Mouse (Mus musculus): ENCODE measurements around the gene Pan3. TPM values are rescaled to one million over a fixed set of nuclear protein-coding genes. Genes with fewer than 3 reads are reported as not detected.
A peak's percentile ranks its signal among the peaks of the same experiment; 100 is the strongest.

Pan3 gene
- polyA plus RNA-seq, 1 experiment from 2014 or later, result 36.4 TPM

GRCm38 (mm10) chr5:147441979-147442378 is 12.0 kb downstream of the Pan3 start:
- WGBS, result 91% methylated on average over 1 of the region's 1 CpGs
- no peaks in the 10 kb centered on the region for H3K27me3 ChIP-seq (replicated peaks; ENCODE audit: control insufficient read depth, insufficient read depth, low read length)
- H3K4me2 ChIP-seq (ENCODE audit: low read length), result no peak overlapping the region
- H3K9me3 ChIP-seq (ENCODE audit: control insufficient read depth, low read length), result no peaks in the 10 kb centered on the region
- H3K36me3 ChIP-seq (ENCODE audit: control insufficient read depth, insufficient read depth, low read length), result no peaks in the 10 kb centered on the region
- H3K9ac ChIP-seq (ENCODE audit: low read depth, low read length), result no peak overlapping the region
- H3K4me1 ChIP-seq (ENCODE audit: control insufficient read depth, insufficient read depth, low read depth, low read length), result peaks cover 7% of the 10 kb centered on the region
- ATAC-seq, result no peak
- no peak overlapping the region for H3K4me3 ChIP-seq (ENCODE audit: low read length)
- H3K27ac ChIP-seq (ENCODE audit: low read depth, low read length), result no peak overlapping the region

- 77% methylated on average over 4 of the region's 4 CpGs for WGBS
- H3K36me3 ChIP-seq (ENCODE audit: control insufficient read depth, insufficient read depth, low read length), result no peaks in the 10 kb centered on the region
Measured at GRCm38 (mm10) chr5:147442741-147443140, 12.8 kb downstream of the Pan3 start.

GRCm38 (mm10) chr5:147444298-147444697 is 14.3 kb downstream of the Pan3 start:
- no peak overlapping the region for H3K27ac ChIP-seq (ENCODE audit: low read depth, low read length)
- H3K4me1 ChIP-seq (ENCODE audit: control insufficient read depth, insufficient read depth, low read depth, low read length), result peaks cover 4% of the 10 kb centered on the region
- H3K4me2 ChIP-seq (ENCODE audit: low read length), result no peak overlapping the region
- H3K9me3 ChIP-seq (ENCODE audit: control insufficient read depth, low read length), result no peaks in the 10 kb centered on the region
- 94% methylated on average over 6 of the region's 6 CpGs for WGBS
- H3K9ac ChIP-seq (ENCODE audit: low read depth, low read length), result no peak overlapping the region
- no peak overlapping the region for H3K4me3 ChIP-seq (ENCODE audit: low read length)
- no peaks in the 10 kb centered on the region for H3K27me3 ChIP-seq (replicated peaks; ENCODE audit: control insufficient read depth, insufficient read depth, low read length)
- no peaks in the 10 kb centered on the region for H3K36me3 ChIP-seq (ENCODE audit: control insufficient read depth, insufficient read depth, low read length)
- no peak for ATAC-seq

More at GRCm38 (mm10) chr5:147442741-147443140, 12.8 kb downstream of the Pan3 start:
- Histone ChIP-seq H3K4me2 (ENCODE audit: low read length) (no peak overlapping the region), H3K27me3 (replicated peaks; ENCODE audit: control insufficient read depth, insufficient read depth, low read length) (no peaks in the 10 kb centered on the region), H3K4me3 (ENCODE audit: low read length) (no peak overlapping the region), H3K27ac (ENCODE audit: low read depth, low read length) (no peak overlapping the region), H3K9ac (ENCODE audit: low read depth, low read length) (no peak overlapping the region), H3K4me1 (ENCODE audit: control insufficient read depth, insufficient read depth, low read depth, low read length) (peaks cover 3% of the 10 kb centered on the region; the same call in 1 of the 2 replicates), H3K9me3 (ENCODE audit: control insufficient read depth, low read length) (no peaks in the 10 kb centered on the region)
- no peak for ATAC-seq

GRCm38 (mm10) chr5:147444757-147445156 is 14.8 kb downstream of the Pan3 start:
- Histone ChIP-seq H3K4me3 (ENCODE audit: low read length) (no peak overlapping the region), H3K4me1 (ENCODE audit: control insufficient read depth, insufficient read depth, low read depth, low read length) (peaks cover 4% of the 10 kb centered on the region), H3K9ac (ENCODE audit: low read depth, low read length) (no peak overlapping the region), H3K36me3 (ENCODE audit: control insufficient read depth, insufficient read depth, low read length) (no peaks in the 10 kb centered on the region), H3K27me3 (replicated peaks; ENCODE audit: control insufficient read depth, insufficient read depth, low read length) (no peaks in the 10 kb centered on the region), H3K27ac (ENCODE audit: low read depth, low read length) (no peak overlapping the region), H3K9me3 (ENCODE audit: control insufficient read depth, low read length) (no peaks in the 10 kb centered on the region), H3K4me2 (ENCODE audit: low read length) (no peak overlapping the region)
- no peak for ATAC-seq
- WGBS, result 90% methylated on average over 2 of the region's 2 CpGs

DNA sequence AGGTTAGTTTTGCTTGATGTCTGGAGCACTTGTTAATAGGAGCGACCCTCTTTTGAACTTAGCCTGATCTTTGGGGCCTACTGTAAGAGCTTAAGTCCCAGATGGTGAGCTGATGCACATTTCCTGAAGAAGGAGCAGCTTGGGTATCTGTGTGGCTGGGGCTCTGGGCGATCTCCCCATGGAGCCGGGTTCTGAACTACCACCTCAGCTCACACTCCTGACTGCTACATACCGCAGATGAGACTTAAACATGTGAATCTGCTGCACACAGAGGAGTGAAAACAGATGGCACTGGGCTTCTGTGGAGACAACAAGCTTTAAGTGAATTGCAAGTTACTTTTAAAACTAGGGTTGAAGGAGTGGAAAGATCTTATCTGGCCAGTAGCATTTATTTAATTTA is 15.3 kb downstream of the Pan3 start:
- Histone ChIP-seq H3K9me3 (ENCODE audit: control insufficient read depth, low read length) (no peaks in the 10 kb centered on the region), H3K4me1 (ENCODE audit: control insufficient read depth, insufficient read depth, low read depth, low read length) (peaks cover 4% of the 10 kb centered on the region), H3K4me3 (ENCODE audit: low read length) (no peak overlapping the region), H3K27ac (ENCODE audit: low read depth, low read length) (no peak overlapping the region), H3K9ac (ENCODE audit: low read depth, low read length) (no peak overlapping the region), H3K27me3 (replicated peaks; ENCODE audit: control insufficient read depth, insufficient read depth, low read length) (no peaks in the 10 kb centered on the region), H3K4me2 (ENCODE audit: low read length) (no peak overlapping the region), H3K36me3 (ENCODE audit: control insufficient read depth, insufficient read depth, low read length) (no peaks in the 10 kb centered on the region)
- 86% methylated on average over 4 of the region's 4 CpGs for WGBS
- ATAC-seq, result no peak

DNA sequence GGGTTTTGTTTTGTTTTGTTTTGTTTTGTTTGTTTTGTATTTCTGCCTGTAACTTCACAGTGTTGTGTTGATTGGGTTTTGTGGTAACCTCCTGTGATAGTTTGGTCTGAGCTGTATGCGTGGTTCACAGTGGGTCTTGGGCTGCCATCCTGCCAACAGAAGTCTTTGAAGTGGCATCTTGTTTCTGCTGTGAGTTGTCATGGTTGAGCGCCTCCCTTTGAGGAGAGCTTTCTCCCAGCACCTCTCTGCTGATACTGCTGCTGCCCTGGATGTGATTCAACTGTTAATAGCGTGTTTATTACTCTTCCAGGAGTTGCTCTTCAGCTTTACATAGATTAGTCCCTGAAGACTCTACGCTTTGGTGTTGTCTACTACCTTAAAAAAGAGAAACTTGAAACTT is 18.6 kb downstream of the Pan3 start:
- Histone ChIP-seq H3K4me2 (ENCODE audit: low read length) (no peak overlapping the region), H3K27ac (ENCODE audit: low read depth, low read length) (no peak overlapping the region), H3K9me3 (ENCODE audit: control insufficient read depth, low read length) (no peaks in the 10 kb centered on the region), H3K4me3 (ENCODE audit: low read length) (no peak overlapping the region), H3K4me1 (ENCODE audit: control insufficient read depth, insufficient read depth, low read depth, low read length) (peaks cover 4% of the 10 kb centered on the region), H3K36me3 (ENCODE audit: control insufficient read depth, insufficient read depth, low read length) (no peaks in the 10 kb centered on the region), H3K27me3 (replicated peaks; ENCODE audit: control insufficient read depth, insufficient read depth, low read length) (no peaks in the 10 kb centered on the region), H3K9ac (ENCODE audit: low read depth, low read length) (no peak overlapping the region)
- ATAC-seq, result peak; percentile 58; the same call in 1 of the 2 replicates
- WGBS, result 37% methylated on average over 4 of the region's 4 CpGs

GRCm38 (mm10) chr5:147448933-147449332 is 19.0 kb downstream of the Pan3 start:
- Histone ChIP-seq H3K4me3 (ENCODE audit: low read length) (no peak overlapping the region), H3K27me3 (replicated peaks; ENCODE audit: control insufficient read depth, insufficient read depth, low read length) (no peaks in the 10 kb centered on the region), H3K9me3 (ENCODE audit: control insufficient read depth, low read length) (no peaks in the 10 kb centered on the region), H3K36me3 (ENCODE audit: control insufficient read depth, insufficient read depth, low read length) (no peaks in the 10 kb centered on the region), H3K9ac (ENCODE audit: low read depth, low read length) (no peak overlapping the region), H3K27ac (ENCODE audit: low read depth, low read length) (peak overlapping the region; percentile 39; the same call in 1 of the 2 replicates), H3K4me2 (ENCODE audit: low read length) (no peak overlapping the region), H3K4me1 (ENCODE audit: control insufficient read depth, insufficient read depth, low read depth, low read length) (peaks cover 4% of the 10 kb centered on the region)
- WGBS, result 65% methylated on average over 4 of the region's 4 CpGs
- 0 out of 2 replicates have a peak, but pooled peaks have one; percentile 20 for ATAC-seq

GRCm38 (mm10) chr5:147456491-147456890 is 26.5 kb downstream of the Pan3 start:
- Histone ChIP-seq H3K4me1 (ENCODE audit: control insufficient read depth, insufficient read depth, low read depth, low read length) (no peaks in the 10 kb centered on the region), H3K9ac (ENCODE audit: low read depth, low read length) (no peak overlapping the region), H3K27ac (ENCODE audit: low read depth, low read length) (no peak overlapping the region), H3K4me2 (ENCODE audit: low read length) (no peak overlapping the region), H3K36me3 (ENCODE audit: control insufficient read depth, insufficient read depth, low read length) (peaks cover 6% of the 10 kb centered on the region; the same call in 1 of the 2 replicates), H3K9me3 (ENCODE audit: control insufficient read depth, low read length) (no peaks in the 10 kb centered on the region), H3K27me3 (replicated peaks; ENCODE audit: control insufficient read depth, insufficient read depth, low read length) (no peaks in the 10 kb centered on the region), H3K4me3 (ENCODE audit: low read length) (no peak overlapping the region)
- WGBS, result 87% methylated on average over 4 of the region's 4 CpGs
- no peak for ATAC-seq

GRCm38 (mm10) chr5:147459821-147460567 is 30.0 kb downstream of the Pan3 start:
- H3K9ac ChIP-seq (ENCODE audit: low read depth, low read length), result no peak overlapping the region
- H3K4me3 ChIP-seq (ENCODE audit: low read length), result no peak overlapping the region
- no peak overlapping the region for H3K27ac ChIP-seq (ENCODE audit: low read depth, low read length)
- no peak overlapping the region for H3K4me2 ChIP-seq (ENCODE audit: low read length)
- ATAC-seq, result no peak
- no peaks in the 10 kb centered on the region for H3K4me1 ChIP-seq (ENCODE audit: control insufficient read depth, insufficient read depth, low read depth, low read length)
- 69% methylated on average over 4 of the region's 4 CpGs for WGBS
- no peaks in the 10 kb centered on the region for H3K27me3 ChIP-seq (replicated peaks; ENCODE audit: control insufficient read depth, insufficient read depth, low read length)
- H3K9me3 ChIP-seq (ENCODE audit: control insufficient read depth, low read length), result no peaks in the 10 kb centered on the region
- peaks cover 3% of the 10 kb centered on the region; the same call in 1 of the 2 replicates for H3K36me3 ChIP-seq (ENCODE audit: control insufficient read depth, insufficient read depth, low read length)
